Mouse (Mus musculus) CD4-positive, CD25-positive, alpha-beta regulatory T cell, adult 2 months (primary cell): ENCODE results near the gene Zscan18.
"Not testable (repeated sequence)": the region's sequence is repeated elsewhere in the genome, so short reads cannot be mapped to it uniquely, and the experiment has no call there.

ENCODE experiments used
- DNase-seq: peaks from one replicate; pipeline ENCODE4 v3.0.0-alpha.2; 2012; ENCODE audit warnings: low read depth, low spot score

The Zscan18 gene

GRCm38 (mm10) chr7:12802866-12803726 is at the start of gene Zscan18:
Zscan18 (minus strand) TSS chr7:12803635.
- peak; percentile 72 for DNase-seq

- no peak for DNase-seq
Observed at GRCm38 (mm10) chr7:12835779-12836178, 32.3 kb upstream of the Zscan18 start.

- no peak for DNase-seq
Observed at GRCm38 (mm10) chr7:12835193-12835671, 31.8 kb upstream of the Zscan18 start.

- peak; percentile 94 for DNase-seq
Observed at GRCm38 (mm10) chr7:12834162-12835120, 31.0 kb upstream of the Zscan18 start, which contains the start of gene Zfp110. Zfp110 (plus strand) TSS chr7:12834761.

- DNase-seq = peak; percentile 97
Observed at GRCm38 (mm10) chr7:12818521-12819295, 15.3 kb upstream of the Zscan18 start, which contains the start of gene Zfp329. Zfp329 (minus strand) TSS chr7:12818858.

- peak; percentile 17 for DNase-seq
Observed at GRCm38 (mm10) chr7:12815566-12815965, 12.1 kb upstream of the Zscan18 start.

GRCm38 (mm10) chr7:12803727-12804071 is 264 bp upstream of the Zscan18 start:
- no peak for DNase-seq

GRCm38 (mm10) chr7:12799554-12799953 is 3.9 kb downstream of the Zscan18 start:
- no peak for DNase-seq

- DNase-seq = no peak
Observed at GRCm38 (mm10) chr7:12797971-12798370, 5.5 kb downstream of the Zscan18 start.

- DNase-seq = not testable (repeated sequence)
Observed at GRCm38 (mm10) chr7:12792624-12793023, 10.8 kb downstream of the Zscan18 start.

- no peak for DNase-seq
Observed at GRCm38 (mm10) chr7:12788025-12788424, 15.4 kb downstream of the Zscan18 start.

GRCm38 (mm10) chr7:12787333-12787732 is 16.1 kb downstream of the Zscan18 start:
- no peak for DNase-seq

- DNase-seq = peak; percentile 86
Observed at GRCm38 (mm10) chr7:12780151-12780830, 23.1 kb downstream of the Zscan18 start.

GRCm38 (mm10) chr7:12779782-12780150 is 23.7 kb downstream of the Zscan18 start:
- DNase-seq = no peak

GRCm38 (mm10) chr7:12779141-12779540 is 24.3 kb downstream of the Zscan18 start:
- DNase-seq = no peak

GRCm38 (mm10) chr7:12774606-12775005 is 28.8 kb downstream of the Zscan18 start:
- no peak for DNase-seq

- DNase-seq = no peak
Observed at GRCm38 (mm10) chr7:12774111-12774510, 29.3 kb downstream of the Zscan18 start.

- no peak for DNase-seq
Observed at GRCm38 (mm10) chr7:12749431-12750198, 53.8 kb downstream of the Zscan18 start.

GRCm38 (mm10) chr7:12734904-12735303 is 68.5 kb downstream of the Zscan18 start, which contains the start of gene Vmn2r56:
Vmn2r56 (minus strand) TSS chr7:12735004.
- DNase-seq = no peak
